Mouse (Mus musculus) E14TG2a.4 (cell line): ENCODE results near the gene Hsd17b7.

Experiments
- CTCF ChIP-seq: conservative IDR thresholded peaks from 2 replicates; pipeline ENCODE4 v1.5.1; 2014; ENCODE audit warnings: low read length
- NANOG ChIP-seq: IDR thresholded peaks from 2 replicates; pipeline ENCODE4 v1.6.1; 2014; ENCODE audit warnings: borderline replicate concordance, low read length, mixed read lengths

GRCm38 (mm10) chr1:170006516-170006915, 37.5 kb upstream of the Hsd17b7 start:
- TF ChIP-seq CTCF (no peak), NANOG (no peak)
